Mouse (Mus musculus): ENCODE measurements at regions not wholly inside any gene's neighbourhood (a gene's known extent, or its start where the extent isn't known, plus 50 kb on each side); places are given as distances from the start of the nearest gene placed in this dataset.
"Not testable (repeated sequence)": the region's sequence is repeated elsewhere in the genome, so short reads cannot be mapped to it uniquely, and the experiment has no call there.

DNA sequence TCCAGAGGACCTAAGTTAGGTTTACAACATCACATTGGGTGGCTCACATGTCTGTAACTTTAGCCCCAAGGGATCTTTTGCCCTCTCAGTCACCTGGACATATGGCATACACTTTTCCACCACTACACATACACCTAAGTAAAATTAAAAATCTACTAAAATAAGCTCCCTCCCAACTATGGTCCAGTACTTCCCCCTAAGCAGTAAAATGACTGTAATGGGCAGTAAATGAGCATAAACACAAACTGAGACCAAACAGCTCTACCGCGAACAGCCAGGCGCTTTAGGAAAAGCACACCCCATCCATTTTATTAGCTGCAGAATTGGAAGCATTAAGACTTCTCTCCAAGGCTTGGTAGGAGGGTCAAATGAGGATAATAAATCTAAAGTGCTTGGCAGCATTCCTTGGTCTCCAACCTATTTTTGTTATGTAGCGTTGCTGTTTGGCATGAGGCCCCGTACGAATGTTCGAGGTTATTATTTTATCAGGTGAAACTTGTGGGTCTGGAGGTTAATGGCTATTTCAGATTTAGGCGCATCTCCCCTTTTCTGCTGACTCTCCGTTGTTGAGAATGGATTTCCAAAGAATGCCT, 157.5 kb upstream of the Eif4g2 start:
- DNase-seq = peak; percentile 38

DNA sequence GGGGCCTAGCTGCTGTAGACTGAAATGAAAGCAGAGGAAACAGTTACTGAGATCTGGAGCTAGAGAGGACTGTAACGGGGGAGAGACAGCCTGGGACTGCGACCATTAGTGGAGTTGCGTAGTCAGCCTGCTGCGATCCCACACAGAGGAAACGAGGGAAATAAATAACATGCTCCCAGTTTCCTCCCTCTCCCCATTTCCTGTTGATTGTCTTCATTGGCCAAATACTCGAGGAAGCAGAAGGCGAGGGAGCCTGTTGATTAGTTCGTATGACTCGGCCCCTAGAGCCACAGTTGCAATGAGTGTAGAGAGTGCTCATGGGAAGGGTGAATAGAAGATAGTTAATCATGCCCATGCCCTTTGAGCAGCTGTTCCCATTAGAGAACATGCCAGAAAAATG, 155.0 kb upstream of the Eif4g2 start:
- DNase-seq = peak; percentile 57

DNA sequence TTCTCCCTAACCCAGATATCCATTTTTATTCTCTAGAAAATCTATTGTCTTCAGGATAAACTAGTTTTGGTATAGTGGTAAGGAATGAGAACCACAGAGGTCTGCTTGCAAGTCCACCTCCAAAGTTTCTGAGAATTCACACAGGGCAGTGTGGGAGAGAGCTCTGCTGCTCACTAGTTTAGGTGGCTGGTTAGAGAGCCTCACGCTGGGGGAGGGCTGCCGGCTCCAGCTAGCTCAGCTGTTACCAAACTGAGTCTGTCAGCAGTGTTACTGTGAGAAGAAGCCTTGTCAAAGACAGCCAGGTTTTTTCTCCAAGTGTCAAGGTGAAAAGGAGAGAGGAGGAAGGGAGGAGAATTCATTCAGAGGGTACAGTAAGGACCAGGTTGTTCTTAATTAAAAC, 147.8 kb upstream of the Eif4g2 start:
- no peak for DNase-seq

DNA sequence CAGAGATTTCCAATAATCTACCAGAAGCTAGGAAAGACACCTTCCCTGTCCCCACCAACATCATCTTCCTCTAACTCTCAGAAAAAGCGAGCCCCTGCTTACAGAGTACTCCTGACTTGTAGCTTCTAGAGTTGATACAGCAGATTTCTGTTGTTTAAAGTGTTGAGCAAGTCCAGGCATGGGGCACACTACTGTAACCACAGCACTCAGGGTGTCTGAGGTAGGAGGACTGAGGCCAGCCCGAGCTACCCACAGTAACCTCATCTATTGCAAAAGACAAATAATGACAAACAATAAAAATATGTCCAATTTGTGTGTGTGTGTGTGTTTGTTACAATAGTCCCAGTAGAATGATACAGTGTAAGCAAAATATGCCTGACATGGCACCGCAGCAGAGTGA, 144.3 kb upstream of the Eif4g2 start:
- DNase-seq = no peak

DNA sequence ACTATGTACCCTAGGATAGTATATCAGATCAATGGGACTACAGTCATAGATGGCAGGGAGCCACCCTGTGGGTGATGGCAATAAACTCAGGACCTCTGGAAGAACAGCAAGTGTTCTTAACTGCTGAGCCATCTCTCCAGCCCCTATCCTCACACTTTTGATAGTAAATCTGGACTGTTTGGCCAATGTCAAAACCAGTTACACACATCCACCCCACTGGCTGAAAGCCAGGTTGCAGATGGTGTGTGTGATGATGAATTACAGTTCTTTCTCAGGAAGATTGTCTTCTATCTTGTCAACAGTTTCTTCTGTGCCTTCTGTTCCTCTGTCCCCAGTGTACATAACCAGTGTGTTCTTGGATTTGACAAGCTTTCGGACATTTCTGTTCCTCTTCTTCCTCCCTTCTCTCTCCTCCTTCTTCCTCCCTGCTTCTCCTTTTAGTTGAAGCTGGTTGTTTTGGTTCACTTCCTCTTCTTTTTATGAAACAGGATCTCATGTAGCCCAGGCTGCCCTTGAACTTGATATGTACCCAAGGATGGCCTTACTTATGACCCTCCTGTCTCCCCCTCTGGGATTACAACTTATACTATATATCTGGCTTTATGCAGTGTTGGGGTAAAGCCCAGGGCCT, 143.3 kb upstream of the Eif4g2 start:
- DNase-seq = no peak

DNA sequence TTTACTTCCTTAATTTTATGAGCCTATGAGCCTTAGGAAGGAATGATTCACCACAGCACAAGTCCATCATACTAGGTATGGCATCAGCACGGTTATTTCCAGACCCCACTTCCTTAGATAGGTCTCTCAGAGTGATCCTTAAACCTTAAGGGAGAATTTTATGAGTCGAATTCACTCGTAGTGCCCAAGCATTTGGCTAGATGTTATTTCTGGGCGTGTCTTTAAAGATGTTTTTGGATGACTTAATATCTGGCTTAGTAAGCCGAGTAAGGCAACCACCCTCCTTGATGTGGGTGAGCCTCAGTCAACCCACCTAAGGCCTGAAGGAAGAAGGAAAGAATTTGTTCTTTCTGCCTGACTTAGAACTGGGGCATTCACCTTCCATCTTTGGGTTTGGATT, 132.8 kb upstream of the Eif4g2 start:
- DNase-seq = no peak

DNA sequence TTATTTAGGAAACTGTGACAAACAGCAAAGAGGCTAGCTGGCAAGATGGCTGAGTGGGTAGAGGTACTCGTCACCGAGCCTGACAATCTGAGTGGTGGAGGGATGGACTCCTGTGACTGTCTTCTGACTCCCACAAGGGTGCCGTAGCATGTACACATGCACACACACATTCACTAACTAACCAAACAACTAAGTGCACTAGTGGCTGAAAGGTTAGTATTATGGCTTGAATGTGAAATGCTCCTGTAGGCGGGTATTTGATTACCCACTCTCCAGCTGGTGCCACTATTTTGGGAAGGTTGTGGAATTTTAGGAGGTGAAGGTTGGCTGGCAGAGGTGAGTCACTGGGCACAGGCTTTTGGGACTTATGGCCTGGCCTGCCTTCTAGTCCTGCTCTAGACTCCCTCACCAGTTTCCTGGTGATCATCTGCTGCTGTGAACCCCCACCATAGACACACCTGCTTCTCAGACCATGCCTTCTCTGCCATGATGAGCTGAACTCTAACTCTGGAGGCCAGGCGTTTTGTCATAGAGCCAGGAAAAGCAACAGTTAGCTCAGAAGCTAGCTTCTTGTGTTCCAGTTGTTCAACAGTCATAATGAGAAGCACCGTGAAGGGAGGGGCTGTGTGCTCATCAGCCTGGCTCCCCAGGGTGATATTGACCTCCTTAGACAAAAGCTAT, 131.5 kb upstream of the Eif4g2 start:
- DNase-seq = no peak

DNA sequence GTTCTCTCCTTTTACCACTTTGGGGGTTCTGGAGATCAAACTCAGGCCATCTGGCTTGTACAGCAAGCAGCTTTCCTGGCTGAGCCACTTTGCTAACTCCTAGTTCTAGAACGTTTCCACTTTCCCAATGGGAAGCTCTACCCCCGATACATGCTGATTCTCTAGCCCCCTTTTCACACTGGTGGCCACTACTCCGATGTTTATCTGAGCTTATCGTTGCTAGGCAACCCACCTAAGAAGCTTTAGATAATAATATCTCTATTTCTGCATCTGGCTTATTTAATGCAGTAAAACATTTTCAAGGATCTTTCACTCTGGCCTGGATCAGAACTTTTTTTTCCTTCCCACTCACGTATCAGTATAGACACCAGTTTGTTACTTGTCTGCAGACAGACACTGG, 129.4 kb upstream of the Eif4g2 start:
- DNase-seq = no peak

DNA sequence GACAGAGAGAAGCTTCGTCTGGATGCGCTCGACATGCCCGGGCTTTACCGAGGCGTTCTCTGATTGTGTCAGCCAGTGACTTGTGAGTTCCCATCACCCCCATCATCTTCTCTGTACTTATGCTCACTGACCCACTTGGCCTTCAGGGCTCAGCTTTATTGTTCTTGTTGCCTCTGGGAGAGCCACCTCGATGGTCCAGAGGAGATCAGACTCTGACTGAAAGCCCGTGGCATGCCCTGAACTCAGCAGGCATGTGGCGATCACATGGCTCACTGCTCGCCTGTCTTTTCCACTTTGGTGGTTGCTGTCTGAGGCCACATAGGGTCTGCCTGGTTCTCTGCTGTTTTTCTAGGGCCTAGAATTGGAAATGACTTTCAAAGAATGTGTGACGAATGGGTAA, 128.8 kb upstream of the Eif4g2 start:
- DNase-seq = no peak

DNA sequence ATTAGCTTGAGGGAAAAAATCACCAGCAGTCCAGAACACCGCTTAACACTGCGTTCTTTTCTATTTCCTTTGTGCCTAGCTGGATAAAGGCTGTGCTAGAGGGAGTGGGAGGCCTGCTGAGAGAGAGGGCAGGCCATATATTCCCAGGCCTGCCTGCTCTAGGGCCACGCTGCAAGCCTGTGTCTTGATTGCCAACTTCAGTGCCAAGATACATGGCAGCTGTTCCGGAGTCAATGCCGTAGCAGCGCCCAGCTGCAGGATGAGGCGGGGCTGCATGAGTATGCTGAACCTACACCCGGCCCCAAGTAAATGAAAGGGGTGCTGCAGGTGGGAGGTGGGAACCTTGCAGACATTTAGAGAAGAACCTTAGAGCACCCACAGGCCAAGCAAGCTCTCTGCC, 127.5 kb upstream of the Eif4g2 start:
- no peak for DNase-seq

DNA sequence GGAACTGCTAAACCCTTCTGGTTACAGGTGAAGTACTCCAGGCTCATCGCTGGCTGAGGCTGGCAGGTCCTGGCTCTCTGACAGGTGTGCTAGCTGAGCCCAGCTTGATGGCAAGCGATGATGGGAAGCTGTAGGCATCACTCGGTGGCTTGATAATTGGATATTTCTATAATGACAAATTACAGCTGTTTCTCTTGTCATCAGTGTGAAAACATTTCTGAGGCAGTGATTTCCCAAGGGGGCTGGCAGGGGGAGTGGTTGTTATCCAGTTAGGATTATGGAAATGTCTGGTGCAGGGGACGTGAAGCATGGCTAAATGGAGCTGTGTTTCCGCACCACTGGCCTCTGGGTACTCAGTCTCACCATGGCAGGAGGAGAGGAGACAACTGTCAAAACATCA, 123.0 kb upstream of the Eif4g2 start:
- no peak for DNase-seq

DNA sequence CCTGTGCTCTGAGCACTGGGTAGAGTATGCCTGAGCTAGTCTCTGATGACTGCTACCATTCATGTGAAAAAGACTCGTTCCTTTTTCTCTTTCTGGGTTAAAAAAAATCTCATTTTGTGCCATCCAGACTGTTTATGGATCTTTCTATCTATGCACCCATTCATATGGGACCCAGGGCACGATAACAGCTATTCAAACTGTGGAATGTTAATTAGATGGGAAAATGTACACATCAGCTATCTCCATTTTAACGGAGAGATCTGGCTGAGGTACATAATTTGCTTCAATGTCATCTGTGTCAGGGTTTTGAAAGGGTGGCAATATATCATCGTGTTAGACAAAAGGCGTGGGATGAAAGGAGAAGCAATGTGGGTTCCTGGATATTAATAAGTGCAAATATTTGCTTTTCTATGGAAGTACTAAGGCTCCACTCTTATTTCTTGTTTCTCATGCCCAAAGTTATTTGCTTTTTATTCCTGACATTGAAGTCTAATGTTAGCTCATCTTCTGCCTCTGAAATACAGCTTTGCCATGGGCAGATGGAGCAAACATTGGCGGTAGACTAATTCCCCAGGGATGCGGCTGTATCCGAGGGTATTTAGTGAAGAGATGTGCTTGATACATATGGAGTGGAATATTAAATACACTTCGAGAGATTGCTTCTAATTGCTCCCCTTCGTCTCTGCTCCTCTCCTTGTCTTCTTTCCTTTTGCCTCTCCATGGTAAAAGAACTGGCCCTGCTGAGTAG, 116.0 kb upstream of the Eif4g2 start:
- no peak for DNase-seq

DNA sequence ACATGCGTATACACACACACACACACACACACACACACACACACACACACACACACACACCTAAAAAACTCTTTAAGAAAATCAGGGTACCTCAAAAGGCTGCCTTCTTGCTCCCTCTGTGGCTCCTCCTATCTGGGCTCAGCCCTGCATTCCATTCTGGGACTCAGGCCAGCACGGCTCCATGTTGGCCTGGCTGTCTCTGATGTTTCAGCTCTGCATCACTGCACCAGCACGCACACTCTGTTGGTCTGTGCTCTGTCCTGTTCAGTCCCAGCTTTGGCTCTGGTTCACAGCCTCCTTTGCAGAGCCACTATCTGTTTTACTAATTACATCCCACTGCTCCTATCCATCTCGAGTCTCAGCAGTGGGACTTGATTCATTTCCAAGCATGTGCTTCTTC, 108.8 kb upstream of the Eif4g2 start:
- peak; percentile 73 for DNase-seq

DNA sequence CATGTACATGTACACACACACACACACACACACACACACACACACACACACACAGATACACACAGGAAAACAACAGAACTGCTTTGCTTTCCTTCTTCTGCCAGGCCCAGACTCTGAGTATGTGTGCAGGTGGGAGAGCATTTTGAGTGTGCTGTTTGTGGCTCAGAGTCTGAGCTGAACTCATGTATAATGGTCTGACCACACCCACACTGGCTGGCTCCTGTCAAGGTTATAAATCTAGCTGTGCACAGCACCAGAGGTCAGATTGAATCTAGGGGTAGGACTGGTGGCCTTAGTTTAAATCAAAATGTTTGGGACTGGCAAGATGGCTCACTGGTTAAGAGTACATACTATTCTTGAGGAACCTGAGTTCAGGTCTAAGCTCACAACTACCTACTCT, 108.4 kb upstream of the Eif4g2 start:
- no peak for DNase-seq

DNA sequence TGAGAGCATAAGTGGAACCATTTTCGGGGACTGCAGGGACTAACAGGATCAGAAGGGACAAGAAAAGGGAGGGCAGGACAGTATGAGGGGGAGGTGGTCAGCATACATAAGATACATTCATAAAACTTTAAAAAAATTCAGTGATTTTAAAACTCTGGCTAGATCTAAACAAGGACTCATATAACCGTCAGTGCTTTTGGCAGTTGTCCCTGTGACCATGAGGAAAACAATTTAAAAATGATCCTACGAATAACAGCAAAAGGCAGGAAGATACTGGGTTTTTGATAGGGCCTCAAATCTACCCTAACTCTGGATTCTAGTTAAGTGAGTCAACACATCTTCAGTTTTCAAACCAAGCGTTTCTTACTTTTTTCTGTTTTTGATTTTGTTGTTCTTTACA, 106.9 kb upstream of the Eif4g2 start:
- no peak for DNase-seq

DNA sequence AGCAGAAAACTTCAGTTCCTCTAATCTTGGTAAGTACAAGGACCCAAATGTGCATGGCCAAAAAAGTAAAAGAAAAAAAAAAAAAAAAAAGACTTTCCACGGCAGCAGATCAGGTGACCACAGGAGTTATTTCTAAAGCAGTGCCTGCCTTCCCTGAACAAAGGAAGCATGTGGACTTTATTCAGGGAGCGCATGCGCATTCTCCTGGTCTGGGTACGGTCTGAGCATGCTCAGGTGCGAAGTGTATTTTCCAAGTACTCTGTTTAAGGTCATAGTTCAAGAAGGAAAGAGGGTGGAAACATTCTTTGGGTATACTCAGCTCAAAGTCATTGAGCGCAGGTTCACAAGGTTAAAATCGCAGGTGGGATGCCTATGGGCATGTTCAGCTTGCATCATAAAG, 103.1 kb upstream of the Eif4g2 start:
- no peak for DNase-seq

DNA sequence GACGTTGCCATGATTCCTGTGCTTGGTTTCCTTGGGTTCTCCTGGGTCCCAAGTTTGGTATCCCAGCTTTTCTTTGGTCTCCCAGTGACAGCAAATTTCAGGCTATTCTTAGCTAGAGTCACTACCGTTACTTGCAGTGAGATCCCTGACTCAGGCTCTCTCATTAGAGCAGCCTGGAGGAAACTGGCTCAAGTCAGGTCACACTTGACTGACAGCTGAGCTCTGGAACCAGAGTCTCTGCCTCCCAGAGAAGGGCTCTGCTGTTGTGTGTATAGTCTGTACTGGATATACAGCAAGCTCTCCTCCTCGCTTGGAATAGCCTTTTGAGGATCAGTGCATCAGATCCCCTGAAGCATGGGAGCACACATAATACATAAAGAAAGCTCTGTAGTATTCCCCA, 100.7 kb upstream of the Eif4g2 start:
- peak; percentile 30 for DNase-seq

DNA sequence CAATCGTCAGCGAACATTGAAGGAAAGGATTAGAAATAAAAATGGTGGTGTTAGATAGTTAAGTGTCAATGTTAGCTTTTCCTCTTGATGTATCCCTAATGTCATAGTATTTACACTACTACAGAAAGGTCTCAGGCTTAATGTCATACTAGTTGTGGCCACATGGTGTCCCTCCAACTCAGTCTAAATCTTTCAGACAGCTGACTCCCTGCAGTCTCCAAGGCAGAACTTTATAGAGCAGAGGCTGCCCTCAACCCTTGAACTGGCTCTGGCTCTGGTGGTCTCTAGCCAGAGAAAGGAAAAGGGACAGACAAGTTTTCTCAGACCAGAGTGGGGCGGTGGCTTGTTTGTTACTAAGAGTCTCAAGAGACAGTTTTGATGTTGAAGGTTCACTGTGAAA, 99.5 kb upstream of the Eif4g2 start:
- DNase-seq = peak; percentile 82

DNA sequence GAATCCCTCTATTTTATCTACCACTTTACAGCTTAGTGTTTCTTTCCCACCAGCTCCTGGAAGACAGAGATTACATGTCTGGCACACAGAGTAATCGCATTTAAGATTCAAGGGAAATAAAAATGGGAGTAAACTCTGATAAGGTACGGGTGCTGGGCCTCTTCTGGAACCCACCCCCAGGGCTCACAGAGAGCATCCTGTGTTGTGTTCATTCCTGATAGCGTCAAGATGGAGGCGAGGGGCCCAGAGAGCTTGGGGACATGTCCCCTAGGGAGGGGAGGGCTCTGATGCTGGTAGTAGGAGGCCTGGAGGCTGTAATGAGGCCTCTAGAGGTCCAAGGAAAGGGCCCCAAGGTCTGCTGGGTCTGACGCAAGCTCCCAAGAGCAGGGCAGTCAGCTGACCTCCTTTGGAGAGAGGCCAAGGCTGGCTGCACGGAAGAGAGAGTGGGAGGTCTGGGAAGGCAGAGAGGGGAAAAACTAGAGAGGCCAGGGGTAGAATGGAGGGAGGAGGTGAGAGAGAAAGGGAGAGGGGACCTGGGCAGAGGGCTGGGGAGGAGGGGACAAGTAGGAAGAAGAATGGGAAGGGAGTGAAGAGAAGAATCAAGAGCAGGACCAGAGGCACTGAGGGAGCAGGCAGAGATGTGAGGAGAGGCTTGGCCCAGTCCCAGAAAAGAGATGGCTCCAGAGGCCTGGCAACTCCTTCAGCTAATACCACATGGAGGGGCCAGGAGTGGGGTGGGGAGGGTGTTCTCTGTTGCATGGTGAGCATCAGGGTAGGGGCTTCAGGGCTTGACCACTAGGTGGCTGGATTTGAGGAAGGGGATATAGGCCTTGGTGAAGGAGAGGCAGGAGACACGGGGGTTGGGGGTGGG, 96.8 kb upstream of the Eif4g2 start:
- peak; percentile 88 for DNase-seq

DNA sequence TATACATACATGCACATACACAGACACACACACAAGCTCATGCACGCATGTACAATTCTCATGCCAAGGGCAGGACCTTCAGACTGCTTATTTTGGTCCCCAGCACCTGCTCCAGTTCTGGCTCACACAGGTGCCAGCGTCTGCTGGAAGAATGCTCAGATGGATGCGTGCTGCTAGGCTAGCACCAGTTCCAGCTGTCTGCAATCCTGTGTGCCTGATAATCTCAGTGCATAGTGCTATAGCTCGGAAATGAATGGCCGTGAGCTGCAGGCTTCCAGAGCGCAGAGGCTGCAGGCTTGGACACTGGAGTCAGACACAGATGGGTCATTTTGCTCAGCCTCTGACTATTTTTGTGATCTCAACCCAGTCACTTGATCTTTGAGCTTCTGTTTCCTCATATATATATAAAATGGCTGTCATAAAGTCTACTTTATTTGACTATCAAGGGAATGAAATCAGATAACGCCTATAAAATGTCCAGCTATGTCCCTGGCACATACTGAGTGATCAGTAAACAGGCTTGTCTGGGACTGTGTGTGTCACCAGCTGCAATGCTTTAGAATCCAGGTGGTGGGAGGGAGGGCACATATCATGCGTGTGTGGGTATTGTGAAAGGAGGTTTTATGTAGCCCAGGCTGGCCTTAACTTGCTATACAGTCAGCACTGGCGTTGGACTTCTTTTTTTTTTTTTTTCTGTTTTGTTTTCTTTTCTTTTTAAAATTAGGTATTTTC, 91.7 kb upstream of the Eif4g2 start:
- DNase-seq = no peak

DNA sequence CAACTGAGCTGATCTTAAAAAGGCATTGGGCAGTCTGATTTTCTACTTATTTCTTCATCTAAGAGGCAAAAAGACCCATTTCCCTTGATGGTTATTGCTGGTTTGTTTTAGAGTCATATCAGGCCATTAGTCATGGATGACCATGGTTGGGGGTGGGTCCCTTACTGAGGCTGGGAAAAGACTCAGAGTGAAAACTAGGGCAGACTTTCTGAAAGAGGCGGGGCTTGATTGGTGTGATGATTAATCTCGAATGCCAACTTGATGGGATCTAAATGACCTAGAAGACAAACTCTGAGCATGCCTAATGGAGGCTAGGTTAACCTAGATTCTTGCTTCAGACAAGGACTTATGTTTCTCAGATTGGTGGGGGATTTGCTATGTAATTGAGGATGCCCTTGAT, 89.2 kb upstream of the Eif4g2 start:
- no peak for DNase-seq

DNA sequence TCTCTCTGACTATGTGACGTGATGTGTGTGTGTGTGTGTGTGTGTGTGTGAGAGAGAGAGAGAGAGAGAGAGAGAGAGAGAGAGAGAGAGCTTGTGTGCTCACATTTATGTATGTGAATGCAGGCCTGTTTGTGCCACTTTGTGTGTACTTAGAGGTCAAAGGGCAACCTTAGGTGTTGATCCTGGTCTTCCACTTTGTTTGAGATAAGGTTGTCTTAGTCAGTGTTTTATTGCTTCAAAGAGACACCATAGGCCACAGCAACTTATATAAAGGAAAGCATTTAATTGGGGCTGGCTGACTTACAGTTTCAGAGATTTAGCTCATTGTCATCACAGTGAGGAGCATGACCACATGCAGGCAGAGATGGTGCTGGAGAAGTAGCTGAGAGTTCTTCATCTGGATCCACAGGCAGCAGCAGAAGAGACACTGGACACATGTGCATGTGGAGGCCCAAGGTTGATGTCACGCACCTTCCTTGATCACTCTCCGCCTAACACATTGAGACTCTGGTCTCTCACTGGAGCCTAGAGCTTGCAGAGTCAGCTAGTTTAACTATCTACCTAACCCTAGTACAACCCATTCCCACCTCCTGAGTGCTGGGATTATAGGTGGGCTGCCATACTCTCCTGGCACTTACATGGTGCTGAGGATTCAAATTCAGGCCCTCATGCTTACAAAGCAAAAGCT, 85.9 kb upstream of the Eif4g2 start:
- DNase-seq = not testable (repeated sequence)
